Mouse (Mus musculus): ENCODE results near the gene Hmx3.

Hmx3 gene

GRCm38 (mm10) chr7:131542115-131542871, at the start of gene Hmx3:
Gene Hmx3 (plus strand): TSS chr7:131542867.
- DNase-seq (ENCODE audit: low read depth): no peak

GRCm38 (mm10) chr7:131503739-131504138, 38.9 kb upstream of the Hmx3 start:
- no peak for DNase-seq (ENCODE audit: low read depth)

- DNase-seq (ENCODE audit: low read depth): peak; percentile 87
These were observed 2.7 kb upstream of the Hmx3 start for GRCm38 (mm10) chr7:131539979-131540378.

- DNase-seq (ENCODE audit: low read depth): no peak
These were observed 1.2 kb upstream of the Hmx3 start for GRCm38 (mm10) chr7:131541184-131542114.

GRCm38 (mm10) chr7:131542872-131543622, 380 bp downstream of the Hmx3 start:
- no peak for DNase-seq (ENCODE audit: low read depth)

- DNase-seq (ENCODE audit: low read depth): no peak
These were observed 1.2 kb downstream of the Hmx3 start for GRCm38 (mm10) chr7:131543623-131544481.

GRCm38 (mm10) chr7:131544871-131545270, 2.2 kb downstream of the Hmx3 start:
- DNase-seq (ENCODE audit: low read depth): no peak

GRCm38 (mm10) chr7:131545701-131546385, 3.2 kb downstream of the Hmx3 start:
- DNase-seq (ENCODE audit: low read depth): no peak

- DNase-seq (ENCODE audit: low read depth): no peak
These were observed 3.8 kb downstream of the Hmx3 start for GRCm38 (mm10) chr7:131546423-131546822.

- no peak for DNase-seq (ENCODE audit: low read depth)
These were observed 4.8 kb downstream of the Hmx3 start for GRCm38 (mm10) chr7:131547481-131547880.

- no peak for DNase-seq (ENCODE audit: low read depth)
These were observed 5.8 kb downstream of the Hmx3 start, which contains the start of gene Hmx2 for GRCm38 (mm10) chr7:131548473-131548872. Gene Hmx2 (plus strand): TSS chr7:131548773.

GRCm38 (mm10) chr7:131551471-131551870, 8.8 kb downstream of the Hmx3 start:
- DNase-seq (ENCODE audit: low read depth): no peak

GRCm38 (mm10) chr7:131551931-131552741, 9.5 kb downstream of the Hmx3 start:
- no peak for DNase-seq (ENCODE audit: low read depth)

GRCm38 (mm10) chr7:131552781-131553180, 10.1 kb downstream of the Hmx3 start:
- no peak for DNase-seq (ENCODE audit: low read depth)

- DNase-seq (ENCODE audit: low read depth): peak; percentile 43
These were observed 11.1 kb downstream of the Hmx3 start for GRCm38 (mm10) chr7:131553771-131554175.

- DNase-seq (ENCODE audit: low read depth): no peak
These were observed 11.9 kb downstream of the Hmx3 start for GRCm38 (mm10) chr7:131554341-131555180.

- DNase-seq (ENCODE audit: low read depth): no peak
These were observed 12.8 kb downstream of the Hmx3 start for GRCm38 (mm10) chr7:131555301-131556081.

GRCm38 (mm10) chr7:131556116-131556515, 13.4 kb downstream of the Hmx3 start:
- no peak for DNase-seq (ENCODE audit: low read depth)
